Mouse (Mus musculus) left cerebral cortex, postnatal 10 days (tissue): ENCODE data around the gene Mobp. TPM values are rescaled to one million over a fixed set of nuclear protein-coding genes. Genes with fewer than 3 reads are reported as not detected.

ENCODE experiments used
- DNase-seq, 2 experiments: peaks; one replicate each; pipeline ENCODE4 v3.0.0; 2021 to 2022; ENCODE audit warnings: low spot score in 2 of 2, mixed read lengths in 1 of 2; ENCODE audit errors: extremely low spot score in 1 of 2
- intact Hi-C: fragments of 180-260 bp; cut with DNase I; formaldehyde crosslinking; loops from one replicate; pipeline ENCODE4 v1.15.1; 2025
- total RNA-seq, 2 experiments: library from RNA; stranded (reverse); gene quantifications; 2 replicates each; pipeline ENCODE4 v1.2.3; 2021

Gene Mobp
- total RNA-seq, 2 experiments from 2014 or later = 18.6 to 57.9 TPM

- intact Hi-C loops = no loop called here
- DNase-seq = no peak
Measured at GRCm38 (mm10) chr9:120132980-120133754, 16.3 kb upstream of the Mobp start.

GRCm38 (mm10) chr9:120133755-120134475 lies 15.6 kb upstream of the Mobp start:
- DNase-seq = no peak
- intact Hi-C loops = no loop called here

GRCm38 (mm10) chr9:120134529-120135160 lies 14.9 kb upstream of the Mobp start:
- no peak for DNase-seq
- intact Hi-C loops = no loop called here

GRCm38 (mm10) chr9:120135454-120135853 lies 14.1 kb upstream of the Mobp start:
- no peak for DNase-seq
- intact Hi-C loops = no loop called here

- intact Hi-C loops = loop anchor here (2.0 to 5.0 kb wide), 3 partner anchors 30 to 357 kb away; no protein-coding TSS in a partner anchor
- peak; percentile 77 to 82 for DNase-seq
Measured at GRCm38 (mm10) chr9:120140652-120141051, 8.9 kb upstream of the Mobp start.

GRCm38 (mm10) chr9:120144474-120144873 lies 5.0 kb upstream of the Mobp start:
- intact Hi-C loops = loop anchor here (5.0 kb wide), 2 partner anchors 233 to 353 kb away; no protein-coding TSS in a partner anchor

GRCm38 (mm10) chr9:120151152-120151551 lies 1.6 kb downstream of the Mobp start:
- DNase-seq = no peak
- intact Hi-C loops = no loop called here

More at GRCm38 (mm10) chr9:120144474-120144873, 5.0 kb upstream of the Mobp start:
- DNase-seq = no peak

- no peak for DNase-seq
- intact Hi-C loops = no loop called here
Measured at GRCm38 (mm10) chr9:120151906-120152399, 2.4 kb downstream of the Mobp start.

GRCm38 (mm10) chr9:120158047-120158446 lies 8.5 kb downstream of the Mobp start:
- DNase-seq = no peak
- intact Hi-C loops = no loop called here

- no peak for DNase-seq
- intact Hi-C loops = no loop called here
Measured at GRCm38 (mm10) chr9:120163862-120164261, 14.4 kb downstream of the Mobp start.

GRCm38 (mm10) chr9:120167826-120168225 lies 18.3 kb downstream of the Mobp start:
- no peak for DNase-seq
- intact Hi-C loops = no loop called here

GRCm38 (mm10) chr9:120171295-120171694 lies 21.8 kb downstream of the Mobp start:
- peak in 1 of 2 experiments; percentile 60 for DNase-seq
- intact Hi-C loops = loop anchor here (2.0 kb wide), 1 partner anchor 30 kb away; no protein-coding TSS in a partner anchor

- peak in 1 of 2 experiments; percentile 60 for DNase-seq
- intact Hi-C loops = no loop called here
Measured at GRCm38 (mm10) chr9:120174436-120175137, 25.1 kb downstream of the Mobp start.

GRCm38 (mm10) chr9:120178813-120179212 lies 29.3 kb downstream of the Mobp start:
- DNase-seq = no peak
- intact Hi-C loops = no loop called here

GRCm38 (mm10) chr9:120184499-120184898 lies 35.0 kb downstream of the Mobp start:
- peak; percentile 43 to 76 for DNase-seq
- intact Hi-C loops = no loop called here

GRCm38 (mm10) chr9:120186856-120187255 lies 37.3 kb downstream of the Mobp start:
- intact Hi-C loops = no loop called here
- no peak for DNase-seq

GRCm38 (mm10) chr9:120190891-120191290 lies 41.4 kb downstream of the Mobp start:
- no peak for DNase-seq
- intact Hi-C loops = loop anchor here (5.0 kb wide), 1 partner anchor 186 kb away; no protein-coding TSS in a partner anchor

GRCm38 (mm10) chr9:120191362-120192098 lies 42.0 kb downstream of the Mobp start:
- intact Hi-C loops = loop anchor here (5.0 kb wide), 1 partner anchor 186 kb away; no protein-coding TSS in a partner anchor
- peak; percentile 87 to 89 for DNase-seq
